Mouse (Mus musculus): ENCODE results near the gene Srrm1.

- TF ChIP-seq CTCF (IDR thresholded peaks at IDR 0.05 in 2 of 3, conservative IDR thresholded peaks at IDR 0.05 in 1 of 3; ENCODE audit: control insufficient read depth in 1 of 3, insufficient read depth in 1 of 3, low read depth in 2 of 3, low read length in 3 of 3, poor library complexity in 1 of 3, severe bottlenecking in 1 of 3), result no peak
- TF ChIP-seq ZNF384 (IDR thresholded peaks at IDR 0.05; ENCODE audit: low read depth, low read length), result no peak
- TF ChIP-seq EP300 (IDR thresholded peaks at IDR 0.05; ENCODE audit: low read depth in 1 of 2, low read length in 2 of 2), result no peak
- no peak for TF ChIP-seq ELF1 (IDR thresholded peaks at IDR 0.05; ENCODE audit: low read depth, low read length)
- TF ChIP-seq POLR2A (IDR thresholded peaks at IDR 0.05; ENCODE audit: control insufficient read depth in 1 of 2, insufficient read depth in 1 of 2, low read depth in 1 of 2, low read length in 2 of 2, poor library complexity in 1 of 2), result no peak
- TF ChIP-seq CHD2 (IDR thresholded peaks at IDR 0.05; ENCODE audit: low read length), result no peak
- TF ChIP-seq TAL1 (IDR thresholded peaks at IDR 0.05; ENCODE audit: low read length), result no peak
- no peak for TF ChIP-seq MEF2A (IDR thresholded peaks at IDR 0.05; ENCODE audit: extremely low read depth, insufficient replicate concordance, low read depth, low read length, poor library complexity, severe bottlenecking)
- no peak for TF ChIP-seq TCF12 (IDR thresholded peaks at IDR 0.05; ENCODE audit: low read depth, low read length)
- TF ChIP-seq CHD1 (IDR thresholded peaks at IDR 0.05; ENCODE audit: low read depth, low read length), result no peak
- TF ChIP-seq NRF1 (IDR thresholded peaks at IDR 0.05; ENCODE audit: insufficient read depth, low read depth, low read length, poor library complexity, severe bottlenecking), result no peak
- no peak for TF ChIP-seq MAFK (IDR thresholded peaks at IDR 0.05; ENCODE audit: borderline replicate concordance, low read depth, low read length)
- TF ChIP-seq USF1 (IDR thresholded peaks at IDR 0.05; ENCODE audit: low read depth, low read length), result no peak
Observed at GRCm38 (mm10) chr4:135395375-135395774, 42.3 kb upstream of the Srrm1 start.
